Mouse (Mus musculus): ENCODE measurements around the gene Lsm12.
"Not testable (repeated sequence)": the region's sequence is repeated elsewhere in the genome, so short reads cannot be mapped to it uniquely, and the experiment has no call there.

The Lsm12 gene

DNA sequence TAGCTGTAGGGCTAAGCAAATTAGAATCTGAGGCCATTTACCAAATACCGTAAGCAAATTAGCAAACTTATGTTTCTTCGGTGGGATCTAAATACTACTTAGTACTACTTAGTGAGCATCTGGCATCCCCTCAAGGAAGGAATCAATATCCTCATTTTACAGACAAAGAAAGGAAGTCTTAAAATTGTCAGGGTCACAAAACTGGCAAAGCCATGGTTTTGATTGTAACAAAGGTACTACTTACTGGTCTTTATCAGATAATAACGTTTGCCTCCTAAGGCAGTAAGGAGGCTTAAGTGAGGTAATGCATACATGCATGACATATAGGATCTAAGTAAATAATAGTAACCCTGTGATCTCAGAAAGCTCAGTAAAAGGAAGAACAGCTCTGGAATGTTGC, 581 bp upstream of the Lsm12 start:
- no peak for DNase-seq (ENCODE audit: low read depth)

DNA sequence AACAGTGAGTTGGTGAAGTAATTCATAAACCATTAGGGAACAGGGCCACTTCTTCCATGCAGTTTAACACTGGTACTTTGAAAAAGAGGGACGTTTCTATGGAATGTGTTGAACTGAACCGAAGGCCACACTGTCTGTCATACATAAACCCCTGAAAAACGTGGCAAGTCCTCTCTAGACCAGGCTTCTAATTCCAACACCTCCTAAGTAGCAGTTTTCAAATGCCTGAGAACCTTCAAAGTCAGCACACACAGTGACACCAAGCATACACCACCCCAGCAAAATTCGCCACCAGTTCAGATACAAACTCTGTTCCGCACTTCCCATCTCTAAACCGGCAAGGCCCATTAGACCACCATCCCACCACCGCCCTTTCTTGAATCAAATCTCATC, 847 bp downstream of the Lsm12 start:
- DNase-seq (ENCODE audit: low read depth), result no peak

DNA sequence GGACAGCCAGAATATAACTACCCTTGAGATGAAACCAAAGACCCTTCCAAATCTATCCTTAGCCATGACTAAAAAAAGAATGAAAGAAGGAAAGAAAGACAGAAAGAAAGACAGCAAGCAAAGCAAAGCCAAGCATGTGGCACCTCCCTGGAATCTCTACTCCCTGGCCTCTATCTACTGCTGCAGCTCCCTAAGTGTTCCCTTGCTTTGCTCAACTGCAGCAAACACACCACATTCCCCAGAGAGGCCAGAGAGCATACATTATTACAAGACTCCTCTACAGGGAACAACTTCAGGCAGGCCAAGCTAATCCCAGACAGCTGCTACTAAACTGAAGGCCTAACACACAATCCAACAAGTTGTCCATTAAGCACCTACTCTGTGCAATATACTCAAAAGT, 5.3 kb downstream of the Lsm12 start:
- DNase-seq (ENCODE audit: low read depth), result no peak

DNA sequence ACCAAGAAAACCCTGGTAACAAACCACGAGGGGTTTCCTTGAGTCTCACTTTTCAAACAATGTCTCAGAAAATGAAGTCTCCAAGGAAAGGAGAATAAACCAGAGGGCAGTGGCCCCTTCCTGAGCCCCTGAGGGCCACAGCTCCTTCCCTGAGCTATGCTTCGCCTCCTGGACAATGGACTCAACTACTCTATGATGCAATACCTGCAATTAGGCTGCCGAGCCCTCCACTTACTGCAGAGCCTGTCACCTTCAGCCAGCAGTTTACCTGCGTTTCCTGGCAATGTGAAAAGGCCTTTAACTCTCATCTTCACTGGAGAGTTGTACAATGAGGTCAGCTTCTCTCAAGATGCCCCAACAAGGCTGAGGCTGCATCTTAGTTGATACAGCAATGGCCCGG, 16.4 kb downstream of the Lsm12 start:
- no peak for DNase-seq (ENCODE audit: low read depth)

DNA sequence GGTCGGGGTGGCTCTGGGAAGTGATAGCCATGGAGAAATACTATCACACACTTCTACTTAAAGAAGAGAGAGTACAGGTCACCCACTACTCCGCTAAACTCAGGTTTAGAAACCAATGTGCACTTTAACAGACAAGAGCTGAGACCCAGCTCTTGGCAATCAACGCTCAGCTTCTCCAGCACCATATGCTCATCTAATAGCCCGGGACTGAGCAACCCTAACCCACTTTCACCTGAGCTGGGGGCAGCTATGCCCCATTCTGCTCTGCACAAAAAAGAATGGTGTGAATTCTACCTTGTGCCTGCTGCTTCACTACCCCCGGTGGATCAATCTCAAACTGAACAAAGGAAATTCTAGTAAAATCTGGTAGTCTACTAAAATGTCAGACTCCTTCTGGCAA, 17.6 kb downstream of the Lsm12 start:
- no peak for DNase-seq (ENCODE audit: low read depth)

DNA sequence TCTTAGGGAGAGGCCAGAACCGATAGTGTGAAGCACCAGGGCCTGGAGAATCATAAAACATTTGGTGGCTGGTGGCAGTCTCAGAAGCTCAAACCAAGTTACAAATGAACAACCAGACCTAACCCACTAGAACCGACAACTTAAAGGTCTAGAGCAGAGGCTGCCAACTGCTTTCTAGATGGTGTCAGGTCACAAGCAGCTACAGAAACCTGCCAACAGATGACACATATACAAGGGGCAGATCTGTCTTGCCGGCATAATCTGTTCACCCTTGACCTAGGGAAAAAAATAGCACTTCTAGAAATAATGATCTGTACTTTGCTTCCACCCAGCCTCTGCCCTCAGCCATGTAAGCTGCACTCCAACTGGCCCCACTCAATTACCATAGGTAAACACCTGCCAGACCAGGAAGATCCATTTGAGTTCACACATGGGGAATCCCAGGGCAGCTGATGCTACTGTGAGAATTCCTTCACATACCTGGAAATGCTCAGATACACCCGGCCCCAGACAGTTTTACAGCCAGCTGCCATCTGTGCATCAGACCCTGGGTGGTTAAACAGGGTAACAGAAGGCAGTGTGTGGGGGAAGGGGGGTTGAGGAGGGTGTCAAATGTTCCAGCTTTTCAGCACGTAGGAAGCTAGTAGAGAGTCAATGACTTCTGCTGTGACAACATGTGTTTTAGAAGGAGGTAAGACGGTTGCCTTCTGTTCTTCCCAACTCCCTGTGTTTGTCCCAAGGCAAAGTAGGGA, 18.9 kb downstream of the Lsm12 start:
- no peak for DNase-seq (ENCODE audit: low read depth)

DNA sequence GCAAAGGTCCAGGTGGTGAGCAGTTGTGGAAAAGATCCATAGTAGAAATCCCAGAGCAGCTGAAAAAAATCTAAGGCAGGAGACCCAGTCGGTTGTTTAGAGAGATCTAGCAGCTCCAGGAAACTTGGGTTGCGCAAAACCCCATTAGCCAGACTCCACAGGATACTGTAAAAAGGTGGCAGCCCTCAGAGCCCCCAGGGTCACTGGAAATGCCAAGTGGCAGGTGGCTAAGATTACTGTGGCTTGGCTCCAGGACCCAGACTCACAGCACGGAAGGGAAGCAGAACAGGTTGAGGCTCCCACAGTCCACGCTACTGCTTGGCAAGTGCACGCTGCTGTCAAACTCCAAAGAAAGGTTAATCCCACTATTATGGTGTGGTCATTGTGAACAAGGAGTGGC, 25.3 kb downstream of the Lsm12 start:
- no peak for DNase-seq (ENCODE audit: low read depth)

DNA sequence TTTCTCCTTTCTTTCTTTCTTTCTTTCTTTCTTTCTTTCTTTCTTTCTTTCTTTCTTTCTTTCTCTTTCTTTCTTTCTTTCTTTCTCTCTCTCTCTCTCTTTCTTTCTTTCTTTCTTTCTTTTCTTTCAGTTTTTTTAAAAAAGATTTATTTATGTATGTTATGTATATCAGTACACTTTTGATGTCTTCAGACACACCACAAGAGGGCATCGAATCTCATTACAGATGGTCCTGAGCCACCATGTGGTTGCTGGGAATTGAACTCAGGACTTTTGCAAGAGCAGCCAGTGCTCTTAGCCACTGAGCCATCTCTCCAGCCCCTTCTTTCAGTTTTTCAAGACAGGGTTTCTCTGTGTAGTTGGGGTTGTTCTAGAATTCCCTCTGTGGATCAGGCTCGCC, 27.1 kb downstream of the Lsm12 start:
- DNase-seq (ENCODE audit: low read depth), result not testable (repeated sequence)

DNA sequence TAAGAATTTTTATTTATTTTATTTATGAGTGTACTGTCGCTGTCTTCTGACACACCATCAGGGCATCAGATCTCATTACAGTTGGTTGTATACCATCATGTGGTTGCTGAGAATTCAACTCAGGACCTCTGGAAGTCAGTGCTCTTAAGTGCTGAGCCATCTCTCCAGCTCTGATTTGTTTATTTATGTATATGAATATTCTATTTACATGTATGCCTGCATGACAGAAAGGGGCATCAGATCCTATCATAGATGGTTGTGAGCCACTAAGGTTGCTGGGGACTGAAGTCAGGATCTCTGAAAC, 28.4 kb downstream of the Lsm12 start:
- no peak for DNase-seq (ENCODE audit: low read depth)

DNA sequence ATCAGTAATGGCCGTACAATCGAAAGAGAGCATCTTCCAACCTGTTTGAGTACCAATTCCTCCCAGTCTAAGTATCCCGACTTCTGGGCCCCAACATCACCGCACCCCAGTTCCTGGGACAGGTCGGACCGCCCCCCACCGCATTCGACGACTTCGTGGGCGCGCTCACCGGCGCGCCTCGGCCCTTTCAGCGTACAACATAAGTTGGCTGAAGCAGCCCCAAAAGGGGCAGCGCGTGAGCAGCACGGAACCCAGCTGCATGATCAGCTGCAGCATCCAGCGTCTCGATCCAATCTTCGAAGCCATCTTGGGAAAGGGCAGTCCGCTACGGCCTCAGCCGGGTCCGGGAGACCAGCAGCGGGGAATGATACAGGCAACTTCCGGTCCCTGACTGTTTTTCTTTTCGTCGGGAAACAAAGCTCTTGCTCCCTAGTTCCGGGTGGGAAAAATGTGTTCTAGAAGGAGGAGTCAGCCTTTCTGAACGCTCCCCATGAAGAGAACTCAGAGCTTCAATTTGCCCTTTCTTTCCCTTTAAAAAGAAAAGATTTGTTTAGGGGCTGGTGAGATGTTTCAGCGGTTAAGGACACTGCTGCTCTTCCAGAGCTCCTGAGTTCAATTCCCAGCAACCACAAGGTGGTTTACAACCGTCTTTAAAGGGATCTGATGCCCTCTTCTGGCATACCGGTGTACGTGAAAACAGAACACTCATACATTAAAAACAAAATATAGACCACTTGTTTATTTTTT, 28.9 kb downstream of the Lsm12 start, which contains the start of gene Tmem101:
TSS of gene Tmem101 (minus strand) at position 366 of the 747 bp plus-strand sequence.
- peak; percentile 92 for DNase-seq (ENCODE audit: low read depth)

DNA sequence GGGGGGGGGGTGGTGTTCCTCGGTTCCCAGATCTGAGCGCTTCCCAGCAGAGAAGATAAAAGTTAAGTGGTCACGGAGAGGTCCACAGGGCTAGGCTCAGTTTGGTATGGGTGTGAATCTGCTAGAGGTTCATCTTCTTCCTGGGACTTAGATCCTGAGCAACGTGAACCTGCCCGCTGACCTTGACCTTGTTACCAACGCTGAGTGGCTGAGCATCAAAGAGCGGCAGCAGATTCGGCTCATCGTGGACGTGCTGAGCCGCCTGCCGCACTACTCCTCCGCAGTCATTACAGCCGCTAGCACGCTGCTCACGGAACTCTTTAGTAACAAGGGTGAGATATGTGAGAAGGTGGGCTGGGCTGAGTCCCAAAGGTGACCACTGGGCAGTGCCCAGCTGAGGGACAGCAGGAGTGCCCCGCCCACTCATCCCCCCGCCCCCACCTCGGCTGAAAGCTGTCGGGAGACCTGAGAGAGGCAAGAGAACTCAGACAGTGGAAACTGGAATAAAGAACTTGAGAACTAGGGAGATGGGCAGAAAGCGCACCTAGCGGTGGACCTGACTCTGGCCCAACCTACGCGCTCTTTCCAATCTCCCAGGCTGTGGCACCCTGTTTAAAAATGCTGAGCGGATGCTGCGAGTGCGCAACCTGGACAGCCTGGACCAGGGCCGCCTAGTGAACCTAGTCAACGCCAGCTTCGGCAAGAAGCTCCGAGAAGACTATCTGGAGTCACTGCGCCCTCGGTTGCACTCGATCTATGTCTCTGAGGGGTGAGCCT, 37.7 kb downstream of the Lsm12 start:
- no peak for DNase-seq (ENCODE audit: low read depth)

DNA sequence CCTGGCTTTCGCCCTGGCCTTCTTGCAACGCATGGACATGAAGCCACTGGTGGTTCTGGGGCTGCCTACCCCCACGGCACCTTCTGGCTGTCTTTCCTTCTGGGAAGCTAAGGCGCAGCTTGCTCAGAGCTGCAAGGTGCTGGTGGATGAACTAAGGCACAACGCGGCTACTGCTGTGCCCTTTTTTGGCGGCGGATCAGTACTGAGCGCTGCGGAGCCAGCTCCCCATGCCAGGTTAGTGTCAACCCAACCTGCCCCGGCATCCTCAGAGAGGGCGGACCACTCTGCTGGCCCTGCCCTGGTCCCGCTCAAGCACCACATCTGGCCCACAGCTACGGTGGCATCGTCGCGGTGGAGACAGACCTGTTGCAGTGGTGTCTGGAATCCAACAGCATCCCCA, 38.6 kb downstream of the Lsm12 start:
- no peak for DNase-seq (ENCODE audit: low read depth)

DNA sequence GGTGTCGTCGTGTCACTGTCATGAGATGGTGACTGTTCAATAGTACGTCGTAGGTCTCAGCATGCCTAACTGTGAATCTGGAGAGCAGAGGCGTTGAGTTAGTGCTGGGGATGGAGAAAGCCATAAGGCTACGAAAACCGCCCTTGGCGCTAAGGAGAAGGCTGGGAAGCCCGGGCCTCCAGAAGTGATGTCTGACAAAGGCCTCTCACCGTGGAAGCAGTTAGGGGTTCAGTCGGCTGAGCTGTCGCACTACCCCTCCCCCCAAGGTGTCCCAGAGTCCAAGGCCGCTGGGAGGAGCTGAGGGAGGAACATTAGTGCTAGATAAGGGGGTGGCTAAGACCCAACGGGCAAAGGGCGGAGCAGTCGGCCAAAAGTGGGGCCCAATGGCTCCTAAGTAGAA, 39.1 kb downstream of the Lsm12 start:
- DNase-seq (ENCODE audit: low read depth), result no peak

DNA sequence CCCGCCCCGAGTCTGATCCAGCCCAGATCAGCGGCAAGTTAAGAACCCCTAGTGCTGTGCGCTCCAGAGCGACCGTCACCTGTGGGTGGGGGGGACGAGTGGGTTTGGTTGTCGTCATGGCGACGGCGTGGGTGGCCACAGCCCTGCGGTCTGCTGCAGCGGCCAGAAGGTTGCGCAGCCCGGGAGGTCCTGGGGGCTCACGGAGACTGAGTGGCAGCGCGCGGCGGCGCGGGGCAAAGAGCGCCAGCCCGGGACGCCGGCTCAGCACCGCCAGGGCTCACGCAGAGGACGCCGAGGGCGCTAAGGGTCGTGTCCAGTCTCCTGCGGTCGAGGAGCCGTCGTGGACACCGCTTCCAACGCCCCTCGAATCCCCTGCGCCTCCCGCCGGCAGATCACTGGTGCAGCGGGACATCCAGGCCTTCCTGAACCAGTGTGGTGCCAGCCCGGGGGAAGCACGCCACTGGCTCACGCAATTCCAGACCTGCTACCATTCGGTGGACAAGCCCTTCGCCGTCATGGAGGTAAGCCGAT, 39.6 kb downstream of the Lsm12 start, which contains the start of gene Nags:
TSS of gene Nags (plus strand) at position 43 of the 531 bp plus-strand sequence.
- no peak for DNase-seq (ENCODE audit: low read depth)

DNA sequence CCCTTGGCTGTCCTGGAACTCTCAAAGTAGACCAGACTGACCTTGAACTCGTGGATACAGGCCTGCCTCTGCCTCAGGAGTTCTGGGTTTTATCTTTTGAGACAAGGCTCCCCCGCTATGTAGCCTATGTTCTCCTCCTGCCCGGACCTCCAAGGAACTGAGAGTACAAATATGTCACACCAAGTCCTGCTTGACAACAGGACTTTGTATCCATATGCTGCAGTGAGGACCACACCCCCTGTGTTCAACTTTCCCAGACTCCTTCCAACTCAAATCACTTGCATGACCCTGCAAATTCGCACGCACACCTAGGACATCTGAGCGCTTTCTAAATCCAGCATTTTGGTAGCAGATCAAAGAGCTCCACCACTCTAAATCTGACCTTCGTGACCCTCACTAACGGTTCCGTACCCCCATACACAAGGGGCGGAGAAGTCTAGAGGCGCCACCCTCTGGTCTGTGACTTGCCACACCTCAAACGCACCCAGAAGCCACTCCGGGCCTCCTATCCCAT, 40.1 kb downstream of the Lsm12 start:
- peak; percentile 32 for DNase-seq (ENCODE audit: low read depth)

DNA sequence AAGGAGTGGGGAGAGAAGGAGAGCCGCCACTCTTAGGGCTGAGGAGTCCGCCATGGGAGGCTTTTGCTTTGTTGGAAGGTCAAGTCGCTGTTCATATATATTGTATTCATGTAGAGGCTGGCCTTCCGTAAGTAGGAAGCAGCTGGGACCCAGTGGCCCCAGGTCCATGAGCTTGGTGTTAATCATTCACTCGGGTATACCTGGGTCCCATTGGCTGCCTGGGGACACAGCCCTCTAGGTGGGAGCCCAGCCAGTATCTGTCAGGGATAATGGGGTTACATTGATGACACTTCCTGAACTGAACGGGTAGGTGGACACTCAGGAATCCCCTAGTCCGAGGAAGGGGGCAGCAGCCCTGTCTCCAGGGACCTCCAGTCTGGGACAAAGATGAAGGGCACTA, 42.7 kb downstream of the Lsm12 start:
- no peak for DNase-seq (ENCODE audit: low read depth)

DNA sequence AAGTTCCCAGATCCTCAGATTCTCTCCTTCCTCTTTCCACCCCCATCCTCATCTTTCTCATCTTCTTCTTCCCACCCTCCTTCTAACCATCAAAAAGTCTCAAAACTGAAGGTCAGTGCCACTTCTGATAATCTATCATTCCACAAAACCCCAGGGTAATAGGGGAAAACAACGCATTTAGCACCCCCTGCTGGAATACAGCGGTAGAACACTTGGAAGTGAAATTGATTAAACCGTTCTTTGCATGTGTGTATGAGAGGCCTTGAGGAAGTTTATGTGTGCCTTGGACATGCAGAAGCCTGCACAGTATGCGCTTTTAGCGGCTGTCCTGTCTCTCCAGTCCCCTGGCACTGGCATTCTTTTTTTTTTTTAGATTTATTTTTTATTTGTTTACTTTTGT, 44.6 kb downstream of the Lsm12 start:
- peak; percentile 73 for DNase-seq (ENCODE audit: low read depth)

DNA sequence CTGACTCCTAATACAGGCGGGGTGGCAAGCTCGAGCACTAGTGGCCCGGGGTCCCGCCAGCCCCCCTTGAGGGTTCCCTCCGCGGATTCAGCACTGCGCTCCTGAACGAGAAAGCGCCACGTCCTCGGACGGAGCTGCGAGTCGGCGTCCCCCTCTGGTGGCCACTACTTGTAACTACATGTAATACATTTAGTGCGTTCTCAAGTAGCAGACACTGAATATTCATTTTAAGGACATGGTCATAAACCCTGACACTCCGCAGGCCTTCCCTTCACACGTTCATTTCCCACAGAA, 46.7 kb downstream of the Lsm12 start:
- DNase-seq (ENCODE audit: low read depth), result no peak

DNA sequence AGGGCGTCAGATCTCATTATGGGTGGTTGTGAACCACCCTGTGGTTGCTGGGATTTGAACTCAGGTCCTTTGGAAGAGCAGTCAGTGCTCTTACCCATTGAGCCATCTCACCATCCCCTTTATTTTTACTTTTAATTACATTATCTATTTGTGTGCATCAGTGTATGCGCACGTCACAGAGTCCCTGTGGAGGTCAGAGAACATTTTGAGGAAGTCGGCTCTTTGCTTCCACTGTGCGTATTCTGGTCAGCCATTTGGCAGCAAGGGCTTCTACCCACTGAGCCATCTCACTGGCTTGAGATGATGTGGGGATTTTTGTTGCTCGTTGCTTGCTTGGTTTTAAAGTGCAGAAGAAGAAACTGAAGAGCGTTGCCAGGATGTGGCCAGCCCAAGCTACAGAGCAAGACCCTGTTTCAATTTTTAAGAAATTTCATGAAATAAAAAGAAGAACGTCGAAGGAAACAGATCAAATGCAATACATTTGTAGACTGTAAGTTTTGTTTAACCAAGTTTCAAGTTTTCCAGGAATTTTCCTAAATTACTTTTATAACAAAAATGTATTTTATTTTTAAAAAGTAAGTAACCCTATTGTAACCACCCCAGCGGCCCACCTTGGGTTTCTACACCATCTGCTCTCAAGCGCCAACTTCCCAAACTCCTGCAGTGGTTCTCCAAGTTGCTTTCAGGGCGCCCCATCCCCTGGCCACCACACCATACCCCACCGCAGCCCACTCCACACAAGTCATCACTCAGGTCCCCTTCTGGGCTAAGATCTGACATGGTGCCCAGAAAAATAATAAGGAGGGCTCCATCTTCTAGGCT, 47.3 kb downstream of the Lsm12 start:
- no peak for DNase-seq (ENCODE audit: low read depth)

DNA sequence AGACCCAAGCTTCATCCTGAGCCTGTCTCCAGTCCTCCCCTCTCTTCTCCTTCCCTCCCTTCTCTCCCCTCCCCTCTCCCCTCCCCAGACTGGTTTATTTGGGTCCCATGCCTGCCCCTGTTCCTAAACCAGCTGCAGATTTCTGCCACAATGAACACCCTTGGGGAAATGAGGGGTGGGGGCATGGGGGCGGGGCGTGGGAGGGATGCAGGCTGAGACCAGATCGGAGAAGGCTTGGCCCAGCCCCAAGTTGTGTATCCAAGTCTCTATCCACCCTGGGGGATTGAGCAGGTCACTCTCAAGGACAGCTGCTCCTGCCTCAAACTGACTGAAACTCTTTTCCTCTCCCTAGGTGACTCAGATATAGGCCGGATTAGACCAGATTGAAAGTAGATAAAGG, 50.6 kb downstream of the Lsm12 start:
- DNase-seq (ENCODE audit: low read depth), result no peak

DNA sequence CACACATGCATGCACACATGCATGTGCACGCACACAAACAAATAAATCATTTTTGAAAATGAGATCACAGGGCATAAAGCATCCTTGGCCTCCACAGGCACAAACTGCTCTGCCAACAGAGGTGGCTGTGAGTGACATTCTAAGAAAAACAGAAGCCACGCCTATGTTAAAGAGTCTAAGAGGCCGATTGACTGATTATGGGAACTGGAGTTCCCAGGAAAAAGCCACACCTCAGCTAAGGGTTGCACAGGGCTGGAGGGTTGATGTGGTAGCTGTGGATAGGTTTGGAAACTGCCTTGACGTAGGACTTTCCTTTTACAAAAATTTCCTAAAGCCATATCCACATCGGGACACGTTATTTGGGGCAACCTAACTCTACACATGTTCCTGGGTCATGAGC, 67.7 kb downstream of the Lsm12 start:
- DNase-seq (ENCODE audit: low read depth), result peak; percentile 63

DNA sequence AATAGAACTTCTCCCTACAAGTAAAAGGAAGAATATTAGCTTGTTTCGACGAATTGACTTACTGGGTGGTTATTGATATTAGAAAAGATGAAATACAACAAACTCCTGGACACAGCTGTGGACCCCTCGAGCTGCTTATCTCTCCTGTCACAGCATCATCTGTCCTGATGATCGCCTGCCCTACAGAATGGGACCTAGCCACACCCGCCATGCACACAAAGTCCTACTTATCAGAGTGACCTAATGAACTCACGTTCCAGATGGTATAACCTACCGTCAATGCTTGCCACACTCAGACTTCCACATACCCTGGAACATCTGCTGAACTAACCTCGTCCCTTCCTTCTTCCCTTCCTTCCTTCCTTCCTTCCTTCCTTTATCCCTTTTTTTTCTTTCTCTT, 68.9 kb downstream of the Lsm12 start:
- DNase-seq (ENCODE audit: low read depth), result peak; percentile 29
